Mouse (Mus musculus) liver, adult (tissue): ENCODE measurements around the gene Anxa11.

ENCODE experiments used
- GATA4 ChIP-seq: IDR thresholded peaks from 2 replicates; pipeline ENCODE4 v1.6.1; 2014; ENCODE audit warnings: mild to moderate bottlenecking, low read length; ENCODE audit not compliant: insufficient replicate concordance

The Anxa11 gene

DNA sequence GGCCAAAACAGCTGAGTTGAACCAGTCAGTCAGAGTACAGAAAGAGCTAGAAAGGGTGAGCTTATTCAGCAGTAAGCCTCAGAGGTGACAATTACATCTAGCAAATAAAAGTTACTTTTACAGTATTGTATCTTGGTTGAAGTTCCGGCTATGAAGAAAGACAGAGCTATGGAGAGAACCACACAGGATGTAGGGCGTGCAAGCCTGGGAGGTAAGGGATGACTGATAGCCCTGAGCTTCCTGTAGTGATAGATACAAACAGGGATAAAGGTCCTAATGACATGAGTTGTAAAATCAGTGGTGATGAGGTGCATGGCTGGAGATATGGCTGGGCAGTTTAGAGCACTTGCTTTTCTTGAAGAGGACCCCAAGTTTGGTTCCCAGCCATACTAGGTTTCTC, 15.1 kb upstream of the Anxa11 start:
- TF ChIP-seq GATA4: no peak

GRCm38 (mm10) chr14:25831332-25831731, 10.6 kb upstream of the Anxa11 start:
- no peak for TF ChIP-seq GATA4

- TF ChIP-seq GATA4: no peak
These were observed 9.7 kb upstream of the Anxa11 start for GRCm38 (mm10) chr14:25832301-25832700.

- TF ChIP-seq GATA4: no peak
These were observed 3.5 kb upstream of the Anxa11 start for GRCm38 (mm10) chr14:25838411-25838810.

DNA sequence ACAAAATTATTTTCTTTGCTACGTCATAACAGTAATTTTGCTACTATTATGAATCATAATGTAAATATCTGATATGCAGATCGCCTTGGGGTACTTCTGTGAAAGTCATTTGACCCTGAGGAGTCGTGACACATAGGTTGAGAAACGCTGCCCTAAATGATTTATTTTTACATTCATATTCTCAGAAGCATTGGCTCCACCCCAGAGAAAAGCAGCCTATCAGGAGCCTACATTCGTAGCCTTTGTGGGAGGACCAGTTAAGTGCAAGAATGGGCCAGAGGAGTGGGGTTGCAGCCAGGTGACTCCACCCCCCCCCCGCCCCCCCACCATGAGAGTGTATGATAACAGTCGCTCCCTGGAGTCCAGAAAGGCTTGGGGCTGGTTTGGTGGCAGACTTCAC, 2.2 kb upstream of the Anxa11 start:
- no peak for TF ChIP-seq GATA4

- no peak for TF ChIP-seq GATA4
These were observed 995 bp upstream of the Anxa11 start for GRCm38 (mm10) chr14:25840961-25841360.

DNA sequence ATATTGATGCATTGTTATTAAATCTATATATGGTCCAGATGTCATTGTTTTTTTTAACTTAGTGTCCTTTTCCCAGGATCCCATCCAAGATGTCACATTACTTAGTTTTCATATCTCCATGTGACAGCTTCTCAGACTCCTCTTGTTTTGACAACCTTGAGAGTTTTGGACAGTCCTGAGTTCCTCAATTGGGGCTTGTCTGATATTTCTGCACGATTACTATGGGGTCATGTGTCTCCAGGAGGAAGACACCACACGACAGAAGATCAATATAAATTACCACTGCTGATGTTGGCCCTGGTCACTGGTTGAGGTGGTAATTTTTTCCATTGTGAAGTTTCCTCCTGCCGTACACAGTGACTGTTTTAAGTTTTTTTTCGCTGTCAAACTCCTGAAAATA, 377 bp upstream of the Anxa11 start:
- no peak for TF ChIP-seq GATA4

DNA sequence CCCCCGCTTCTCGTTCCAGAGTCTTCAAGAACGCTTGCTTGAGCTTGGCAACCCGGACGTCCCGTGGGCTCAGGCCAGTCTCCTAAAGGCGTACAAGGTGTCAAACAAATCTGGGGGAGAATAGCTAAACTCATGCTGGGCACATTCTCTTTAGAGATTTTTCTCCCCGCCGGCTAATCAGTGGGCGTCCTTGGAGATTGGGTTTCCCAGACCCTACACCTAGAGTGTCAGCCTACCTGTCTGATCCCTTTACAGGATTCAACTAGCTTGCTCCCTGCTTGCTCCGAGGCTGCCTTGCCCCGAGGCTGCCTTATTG, 690 bp downstream of the Anxa11 start:
- TF ChIP-seq GATA4: no peak

DNA sequence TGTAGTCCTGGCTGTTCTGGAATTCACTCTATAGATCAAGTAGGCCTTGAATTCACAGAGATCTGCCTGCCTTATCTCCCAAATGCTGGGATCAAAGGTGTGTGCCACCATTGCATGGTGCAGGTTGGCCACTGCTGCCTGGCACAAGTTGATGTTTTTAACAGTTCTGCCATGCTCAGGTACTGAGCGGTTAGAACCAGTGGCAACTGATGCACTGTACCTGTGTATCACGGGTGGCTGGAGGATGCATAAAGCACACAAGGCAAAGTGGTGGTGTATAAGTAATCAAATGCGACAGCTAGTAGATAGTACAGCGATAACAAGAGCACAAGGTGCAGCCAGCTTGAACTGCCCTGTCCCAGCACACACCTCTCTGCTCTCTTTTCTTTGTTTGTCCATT, 2.4 kb downstream of the Anxa11 start:
- no peak for TF ChIP-seq GATA4

DNA sequence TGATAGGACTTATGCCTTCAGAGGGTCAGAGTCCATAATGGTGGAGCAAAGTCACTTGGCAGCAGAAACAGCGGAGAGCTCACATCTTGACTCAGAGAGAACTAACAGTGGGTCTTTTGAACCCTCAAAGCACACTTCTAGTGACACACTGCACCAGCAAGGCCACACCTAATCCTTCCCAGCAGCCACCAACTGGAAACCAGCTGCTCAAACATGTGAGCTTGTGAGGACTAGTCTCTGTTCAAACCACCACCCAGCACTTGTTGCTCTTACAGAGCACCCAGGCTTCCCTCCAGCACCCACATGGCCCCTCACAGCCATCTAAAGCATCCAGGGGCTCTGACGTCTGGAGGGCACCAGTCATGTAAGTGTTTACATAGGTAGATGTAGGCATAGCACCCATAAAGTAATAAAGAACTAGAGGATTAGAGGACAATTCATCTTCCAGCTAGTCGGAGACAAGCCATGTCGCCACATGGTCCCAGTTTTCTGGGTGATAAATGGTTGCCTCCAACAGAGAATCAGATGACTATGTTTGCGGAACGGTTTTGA, 4.0 kb downstream of the Anxa11 start:
- TF ChIP-seq GATA4: no peak

DNA sequence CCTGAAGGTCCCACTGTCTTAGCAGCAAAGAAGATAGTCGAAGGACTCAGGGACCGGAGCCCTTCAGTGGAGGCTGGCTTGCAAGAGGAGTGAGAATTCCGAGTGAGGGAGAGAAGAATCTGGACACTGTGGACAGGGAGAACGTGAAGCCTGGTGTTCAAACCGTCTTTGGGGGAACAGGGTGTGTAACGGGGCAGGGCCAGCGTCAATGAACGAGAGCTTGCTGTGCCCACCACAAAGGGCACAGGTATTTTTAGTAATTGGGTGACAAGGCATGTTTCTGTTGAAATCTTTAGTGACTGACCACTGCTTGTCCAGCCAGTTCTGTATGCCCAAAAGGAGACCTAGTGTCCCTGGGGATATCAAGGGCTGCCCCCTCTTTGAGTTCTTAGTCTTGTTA, 4.6 kb downstream of the Anxa11 start:
- TF ChIP-seq GATA4: no peak

DNA sequence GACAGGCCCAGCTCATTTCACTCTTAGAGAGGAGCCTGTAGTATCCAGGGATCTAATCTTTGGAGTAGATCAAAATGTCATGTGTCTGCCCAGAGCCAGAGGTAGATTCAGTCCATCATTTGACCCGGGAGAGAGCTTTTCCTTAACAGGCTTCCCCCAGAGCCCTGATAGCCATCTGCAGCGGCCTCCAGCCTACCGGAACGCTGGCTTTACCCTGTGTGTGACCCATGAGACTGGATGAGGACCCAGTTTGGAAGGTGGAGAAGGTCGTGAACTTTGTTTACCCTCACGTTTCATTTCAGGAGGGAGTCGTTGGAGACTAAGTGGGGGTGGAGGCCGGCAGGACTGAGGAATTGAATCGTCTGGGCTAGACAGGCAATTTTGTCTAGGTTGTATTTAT, 5.7 kb downstream of the Anxa11 start:
- no peak for TF ChIP-seq GATA4

GRCm38 (mm10) chr14:25848237-25848636, 6.3 kb downstream of the Anxa11 start:
- TF ChIP-seq GATA4: no peak

DNA sequence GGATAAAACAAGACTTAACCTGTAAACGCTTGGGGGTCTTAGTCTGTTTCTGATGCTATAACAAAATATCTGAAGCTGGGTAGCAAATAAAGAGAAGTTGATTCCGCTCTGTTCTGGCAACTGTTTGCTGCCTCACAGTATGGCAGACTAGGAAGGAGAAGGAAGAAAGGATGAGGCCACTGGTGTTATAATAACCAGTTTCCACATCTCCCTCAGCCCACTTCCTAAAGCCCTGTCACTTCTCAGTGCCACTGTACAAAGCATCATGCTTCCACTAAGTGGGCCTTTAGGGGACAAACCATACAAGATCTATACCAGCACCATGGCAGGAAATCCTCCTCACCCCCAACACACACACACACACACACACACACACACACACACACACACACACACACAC, 8.5 kb downstream of the Anxa11 start:
- TF ChIP-seq GATA4: no peak

GRCm38 (mm10) chr14:25851189-25851588, 9.2 kb downstream of the Anxa11 start:
- TF ChIP-seq GATA4: no peak

GRCm38 (mm10) chr14:25852121-25852561, 10.2 kb downstream of the Anxa11 start:
- TF ChIP-seq GATA4: no peak

GRCm38 (mm10) chr14:25853295-25853694, 11.3 kb downstream of the Anxa11 start:
- TF ChIP-seq GATA4: no peak
